Mouse (Mus musculus) midbrain, postnatal 0 days (tissue): ENCODE data around the gene Olfr933. TPM values are rescaled to one million over a fixed set of nuclear protein-coding genes. Genes with fewer than 3 reads are reported as not detected.

ENCODE experiments used
- ATAC-seq: fragments of 200-750 bp; cut with Nextera tagmentation; 2 replicates; pipeline ENCODE4 v1.8.0; 2017; ENCODE audit warnings: moderate number of reproducible peaks, mild to moderate bottlenecking, moderate TSS enrichment, moderate library complexity; ENCODE audit not compliant: low FRiP score
- DNase-seq: peaks from one replicate; pipeline ENCODE4 v3.0.0-alpha.2; 2015; ENCODE audit warnings: low spot score
- H3K27ac ChIP-seq: fragments of 300-500 bp; sonication (generic); 2 replicates; pipeline ENCODE4 v1.5.1; 2014; ENCODE audit warnings: low read depth, mild to moderate bottlenecking, low read length, mixed read lengths
- H3K27me3 ChIP-seq: fragments of 300-500 bp; sonication (generic); 2 replicates; pipeline ENCODE4 v1.6.1; 2014; ENCODE audit warnings: low read length, control low read depth, mixed read lengths; ENCODE audit not compliant: insufficient read depth
- H3K36me3 ChIP-seq: fragments of 300-500 bp; sonication (generic); 2 replicates; pipeline ENCODE4 v1.6.1; 2014; ENCODE audit warnings: low read length, control low read depth, mixed read lengths; ENCODE audit not compliant: insufficient read depth
- H3K4me1 ChIP-seq: fragments of 300-500 bp; sonication (generic); 2 replicates; pipeline ENCODE4 v1.6.1; 2014; ENCODE audit warnings: mild to moderate bottlenecking, control low read depth, antibody characterized with exemption, low read length, mixed read lengths; ENCODE audit not compliant: insufficient read depth
- H3K4me2 ChIP-seq: fragments of 300-500 bp; sonication (generic); 2 replicates; pipeline ENCODE4 v1.6.1; 2014; ENCODE audit warnings: low read depth, mild to moderate bottlenecking, low read length, mixed read lengths; ENCODE audit not compliant: poor library complexity, severe bottlenecking
- H3K4me3 ChIP-seq: fragments of 300-500 bp; sonication (generic); 2 replicates; pipeline ENCODE4 v1.5.1; 2014; ENCODE audit warnings: low read depth, mild to moderate bottlenecking, low read length, moderate library complexity
- H3K9ac ChIP-seq: fragments of 300-500 bp; sonication (generic); replicated peaks from 2 replicates; pipeline ENCODE4 v1.6.1; 2014; ENCODE audit warnings: mild to moderate bottlenecking, low read length, moderate library complexity, mixed read lengths; ENCODE audit not compliant: poor library complexity, severe bottlenecking
- H3K9me3 ChIP-seq: fragments of 300-500 bp; sonication (generic); 2 replicates; pipeline ENCODE4 v1.6.1; 2016; ENCODE audit warnings: low read length, control low read depth
- CTCF ChIP-seq: IDR thresholded peaks from 2 replicates; pipeline ENCODE4 v1.5.1; 2016; ENCODE audit warnings: antibody characterized with exemption, mild to moderate bottlenecking
- WGBS: fragments of 180-500 bp; shearing (Covaris S2); extraction: QIAGEN DNeasy Blood & Tissue Kit; methylation state at CpG from one replicate; pipeline ENCODE4 v1.1.7; 2014; 5-methylcytosine and 5-hydroxymethylcytosine counted together
- polyA plus RNA-seq: library from polyadenylated mRNA; unstranded; fragments of >200 nt; fragmentation: Nextera tagmentation; extraction: Ambion mirVana; gene quantifications from 2 replicates; pipeline ENCODE4 v1.2.1, GENCODE M21; 2015
- total RNA-seq: library from RNA; depleted of rRNA; stranded (reverse); fragments of >200 nt; gene quantifications from 2 replicates; pipeline ENCODE4 v1.2.3, GENCODE M21; 2014; rRNA removed

The Olfr933 gene
- not detected in 2 replicates for total RNA-seq
- polyA plus RNA-seq = not detected in 2 replicates

DNA sequence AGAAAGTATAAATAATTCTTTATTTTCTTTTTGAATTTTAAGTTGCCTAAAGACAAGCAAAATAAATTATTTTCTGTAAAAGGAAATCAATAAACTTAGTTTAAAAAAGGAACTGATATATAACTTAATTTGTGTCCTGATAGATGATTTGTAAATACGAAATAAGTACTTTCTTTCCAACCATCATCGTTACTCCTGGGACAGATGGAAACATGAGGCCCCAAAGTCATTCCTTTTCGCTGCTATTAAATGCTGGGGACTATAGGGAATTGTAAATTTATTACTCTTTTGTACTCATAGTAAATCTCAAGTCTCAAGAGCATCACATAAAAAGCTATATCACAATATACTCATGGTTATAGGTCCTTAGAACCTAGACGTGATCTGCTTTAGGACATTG lies at the start of gene Olfr933:
Gene Olfr933 (plus strand): TSS at position 301 of the 400 bp plus-strand sequence.
- Histone ChIP-seq H3K9ac (no peak within 1 kb of the TSS), H3K9me3 (no peaks in the 10 kb centered on the region), H3K27ac (no peak within 1 kb of the TSS), H3K36me3 (no peaks in the 10 kb centered on the region), H3K27me3 (no peaks in the 10 kb centered on the region), H3K4me2 (no peak within 1 kb of the TSS), H3K4me1 (no peaks in the 10 kb centered on the region), H3K4me3 (no peak within 1 kb of the TSS)
- DNase-seq (no peak), ATAC-seq (no peak)
- TF ChIP-seq CTCF = no peak
- 85% methylated on average over 4 of the region's 4 CpGs for WGBS

DNA sequence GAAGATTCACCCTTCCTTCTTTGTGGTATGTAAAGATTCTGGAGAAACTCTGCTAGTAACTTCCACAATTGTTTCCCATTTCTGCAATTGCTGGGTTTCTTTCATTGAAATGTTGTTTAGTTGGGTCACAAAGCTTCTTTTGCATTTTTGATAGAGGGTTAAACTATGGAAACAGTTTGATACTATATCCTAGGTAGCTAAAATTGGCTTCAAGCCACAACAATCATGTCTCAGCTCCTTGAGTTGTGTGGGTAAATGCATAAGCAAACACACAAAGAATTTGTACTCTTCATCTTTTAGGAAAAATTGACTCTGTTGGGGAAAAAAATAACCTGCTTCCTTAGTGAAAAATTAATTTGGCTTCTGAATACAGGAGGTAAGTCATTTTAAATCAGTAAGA lies 42.6 kb upstream of the Olfr933 start, which contains the start of gene Olfr930:
Gene Olfr930 (plus strand): TSS at position 301 of the 400 bp plus-strand sequence.
- no peak for ATAC-seq
- no peak within 1 kb of the TSS for H3K4me3 ChIP-seq
- H3K9ac ChIP-seq = no peak within 1 kb of the TSS
- no peaks in the 10 kb centered on the region for H3K9me3 ChIP-seq
- no peaks in the 10 kb centered on the region for H3K27me3 ChIP-seq
- H3K4me1 ChIP-seq = no peaks in the 10 kb centered on the region
- no peaks in the 10 kb centered on the region for H3K36me3 ChIP-seq
- H3K4me2 ChIP-seq = no peak within 1 kb of the TSS
- TF ChIP-seq CTCF = no peak
- DNase-seq = no peak
- no peak within 1 kb of the TSS for H3K27ac ChIP-seq

DNA sequence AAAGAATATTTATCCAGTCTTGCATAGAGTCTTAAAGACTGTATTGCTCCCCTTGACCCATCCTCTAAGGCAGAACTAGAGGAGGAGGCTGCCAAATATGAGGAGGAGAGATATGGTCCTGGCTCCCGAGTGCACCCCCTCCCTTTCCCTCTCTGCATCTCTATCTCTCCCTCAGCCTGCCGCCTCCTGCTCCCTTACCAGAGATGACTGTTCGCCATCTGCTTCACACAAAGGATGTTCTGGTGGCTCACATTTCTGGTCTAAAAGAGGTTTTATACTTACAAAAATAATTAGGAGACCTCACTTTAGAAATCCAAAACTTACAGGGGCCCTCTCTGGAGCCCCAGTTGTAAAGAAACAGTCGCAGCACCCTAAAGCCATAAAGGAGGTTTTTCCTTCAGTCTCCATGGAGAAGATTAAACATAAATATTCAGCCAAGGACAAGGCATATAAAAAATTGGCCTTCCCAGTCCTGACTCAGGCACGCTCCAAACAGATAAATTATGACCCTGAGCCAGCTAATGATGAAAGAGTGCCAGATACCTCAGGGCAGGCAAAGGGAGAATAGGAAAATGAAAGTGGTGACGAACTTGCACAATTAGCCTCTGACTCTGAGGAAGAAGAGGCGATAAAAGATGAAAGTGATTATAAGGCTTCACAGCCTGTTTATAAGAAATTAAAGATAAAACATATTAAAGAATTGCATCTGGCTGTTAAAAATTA lies 18.6 kb upstream of the Olfr933 start:
- no peak for ATAC-seq
- DNase-seq = no peak
- Histone ChIP-seq H3K4me2 (no peak overlapping the region), H3K9me3 (no peaks in the 10 kb centered on the region), H3K4me3 (no peak overlapping the region), H3K9ac (no peak overlapping the region), H3K4me1 (no peaks in the 10 kb centered on the region), H3K27ac (no peak overlapping the region), H3K27me3 (no peaks in the 10 kb centered on the region), H3K36me3 (no peaks in the 10 kb centered on the region)
- 81% methylated on average over 7 of the region's 7 CpGs for WGBS
- TF ChIP-seq CTCF = no peak

DNA sequence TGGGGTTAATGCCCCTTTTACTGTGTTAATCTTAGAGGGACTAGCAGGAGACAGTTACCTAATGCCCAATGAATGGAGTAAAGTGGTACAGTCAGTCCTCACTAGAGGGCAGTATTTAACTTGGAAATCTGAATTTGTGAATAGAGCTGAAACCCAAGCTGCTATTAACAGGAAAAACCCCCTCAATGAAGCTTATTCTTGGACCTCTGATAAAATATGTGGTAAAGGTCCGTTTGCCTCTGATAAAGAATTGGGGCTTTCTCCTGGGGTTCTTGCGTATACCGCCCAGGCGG lies 18.0 kb upstream of the Olfr933 start:
- H3K9me3 ChIP-seq = no peaks in the 10 kb centered on the region
- no peak overlapping the region for H3K9ac ChIP-seq
- peak; percentile 26; the same call in 1 of the 2 replicates for TF ChIP-seq CTCF
- WGBS = 91% methylated on average over 4 of the region's 4 CpGs
- H3K36me3 ChIP-seq = no peaks in the 10 kb centered on the region
- H3K27ac ChIP-seq = no peak overlapping the region
- no peak overlapping the region for H3K4me2 ChIP-seq
- ATAC-seq (no peak), DNase-seq (peak; percentile 24)
- no peak overlapping the region for H3K4me3 ChIP-seq
- H3K27me3 ChIP-seq = no peaks in the 10 kb centered on the region
- no peaks in the 10 kb centered on the region for H3K4me1 ChIP-seq

DNA sequence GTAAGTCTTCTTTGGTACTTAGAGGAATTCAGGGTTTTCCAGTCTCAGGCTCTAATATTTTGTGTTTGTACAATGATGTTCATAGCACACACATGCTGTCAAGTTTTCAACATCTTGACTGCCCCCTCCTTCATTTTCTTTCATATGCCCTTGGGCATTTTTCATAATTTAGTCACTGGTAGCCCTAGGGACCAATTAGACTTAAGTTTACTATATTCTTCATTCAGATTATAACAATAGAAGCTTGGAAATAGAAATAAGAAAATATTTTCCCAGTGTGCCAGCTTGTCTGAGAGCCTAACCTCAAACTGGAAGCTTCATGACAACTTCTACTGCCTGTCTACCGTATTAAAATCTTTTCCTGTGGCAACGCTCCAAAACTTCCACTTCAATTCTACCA lies 16.1 kb downstream of the Olfr933 start, which contains the start of gene Olfr934:
Gene Olfr934 (minus strand): TSS at position 101 of the 400 bp plus-strand sequence.
- H3K27ac ChIP-seq = no peak within 1 kb of the TSS
- ATAC-seq = no peak
- H3K9me3 ChIP-seq = no peaks in the 10 kb centered on the region
- H3K9ac ChIP-seq = no peak within 1 kb of the TSS
- 90% methylated on average over 2 of the region's 2 CpGs for WGBS
- no peak for DNase-seq
- H3K4me3 ChIP-seq = no peak within 1 kb of the TSS
- TF ChIP-seq CTCF = no peak
- no peaks in the 10 kb centered on the region for H3K36me3 ChIP-seq
- no peaks in the 10 kb centered on the region for H3K4me1 ChIP-seq
- H3K4me2 ChIP-seq = no peak within 1 kb of the TSS
- no peaks in the 10 kb centered on the region for H3K27me3 ChIP-seq

DNA sequence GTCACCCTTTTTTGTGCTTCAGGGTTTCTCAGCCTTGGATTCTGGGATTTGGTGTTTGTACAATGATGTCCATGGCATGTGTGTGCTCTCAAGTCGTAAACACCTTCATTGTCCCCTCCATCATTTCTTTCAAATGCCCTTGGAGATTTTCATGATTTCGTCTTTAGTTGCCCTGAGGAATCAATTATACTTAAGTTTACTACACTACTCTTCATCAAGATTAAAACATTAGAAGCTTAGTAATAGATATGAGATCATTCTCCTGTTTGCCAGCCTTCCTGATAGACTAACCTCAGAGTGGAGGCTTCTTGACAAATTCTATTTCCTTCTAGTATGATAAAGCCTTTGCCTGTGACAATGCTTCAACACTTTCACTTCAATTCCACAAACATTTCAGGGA lies 27.5 kb downstream of the Olfr933 start, which contains the start of gene Olfr935:
Gene Olfr935 (minus strand): TSS at position 101 of the 400 bp plus-strand sequence.
- H3K27ac ChIP-seq = no peak within 1 kb of the TSS
- no peaks in the 10 kb centered on the region for H3K4me1 ChIP-seq
- H3K27me3 ChIP-seq = no peaks in the 10 kb centered on the region
- 77% methylated on average over 2 of the region's 2 CpGs for WGBS
- H3K9me3 ChIP-seq = no peaks in the 10 kb centered on the region
- H3K4me2 ChIP-seq = no peak within 1 kb of the TSS
- H3K9ac ChIP-seq = no peak within 1 kb of the TSS
- no peak for DNase-seq
- H3K4me3 ChIP-seq = no peak within 1 kb of the TSS
- no peak for TF ChIP-seq CTCF
- ATAC-seq = no peak
- no peaks in the 10 kb centered on the region for H3K36me3 ChIP-seq
